Mouse (Mus musculus) forebrain, postnatal 0 days (tissue): ENCODE data around the gene Hectd2. TPM values are rescaled to one million over a fixed set of nuclear protein-coding genes. Genes with fewer than 3 reads are reported as not detected.
A peak's percentile ranks its signal among the peaks of the same experiment; 100 is the strongest.

Experiments used
- ATAC-seq: fragments of 200-750 bp; cut with Nextera tagmentation; 2 replicates; pipeline ENCODE4 v1.8.0; 2017; ENCODE audit warnings: mild to moderate bottlenecking, moderate library complexity
- DNase-seq: peaks from one replicate; pipeline ENCODE4 v3.0.0-alpha.2; 2015
- H3K27ac ChIP-seq: fragments of 300-500 bp; sonication (generic); 2 replicates; pipeline ENCODE4 v1.5.1; 2014; ENCODE audit warnings: low read depth, mild to moderate bottlenecking, antibody characterized with exemption, low read length, moderate library complexity, mixed read lengths
- H3K27me3 ChIP-seq: fragments of 300-500 bp; sonication (generic); 2 replicates; pipeline ENCODE4 v1.6.1; 2014; ENCODE audit warnings: mild to moderate bottlenecking, low read length, mixed read lengths; ENCODE audit not compliant: insufficient read depth
- H3K36me3 ChIP-seq: fragments of 300-500 bp; sonication (generic); 2 replicates; pipeline ENCODE4 v1.6.1; 2014; ENCODE audit warnings: mild to moderate bottlenecking, moderate library complexity; ENCODE audit not compliant: insufficient read depth
- H3K4me1 ChIP-seq: fragments of 300-500 bp; sonication (generic); 2 replicates; pipeline ENCODE4 v1.6.1; 2014; ENCODE audit warnings: antibody characterized with exemption; ENCODE audit not compliant: insufficient read depth
- H3K4me2 ChIP-seq: fragments of 300-500 bp; sonication (generic); 2 replicates; pipeline ENCODE4 v1.6.1; 2014; ENCODE audit warnings: low read depth, mild to moderate bottlenecking, moderate library complexity
- H3K4me3 ChIP-seq: fragments of 300-500 bp; sonication (generic); 2 replicates; pipeline ENCODE4 v1.5.1; 2014; ENCODE audit warnings: low read depth, low read length, mixed read lengths
- H3K9ac ChIP-seq: fragments of 300-500 bp; sonication (generic); 2 replicates; pipeline ENCODE4 v1.6.1; 2014; ENCODE audit warnings: mild to moderate bottlenecking
- H3K9me3 ChIP-seq: fragments of 300-500 bp; sonication (generic); 2 replicates; pipeline ENCODE4 v1.6.1; 2016; ENCODE audit warnings: low read length
- CTCF ChIP-seq: sonication (generic); IDR thresholded peaks from 2 replicates; pipeline ENCODE4 v1.5.1; 2016; ENCODE audit warnings: antibody characterized with exemption, control low read depth, low read depth
- WGBS: fragments of 180-500 bp; shearing (Covaris S2); extraction: QIAGEN DNeasy Blood & Tissue Kit; methylation state at CpG from one replicate; pipeline ENCODE4 v1.1.7; 2014; 5-methylcytosine and 5-hydroxymethylcytosine counted together
- polyA plus RNA-seq: library from polyadenylated mRNA; unstranded; fragments of >200 nt; fragmentation: Nextera tagmentation; extraction: Ambion mirVana; gene quantifications from 2 replicates; pipeline ENCODE4 v1.2.1, GENCODE M21; 2015
- total RNA-seq: library from RNA; depleted of rRNA; stranded (reverse); fragments of >200 nt; gene quantifications from 2 replicates; pipeline ENCODE4 v1.2.3, GENCODE M21; 2014

The Hectd2 gene
- total and polyA plus RNA-seq, 2 experiments from 2014 or later, result 6.7 to 28.6 TPM

DNA sequence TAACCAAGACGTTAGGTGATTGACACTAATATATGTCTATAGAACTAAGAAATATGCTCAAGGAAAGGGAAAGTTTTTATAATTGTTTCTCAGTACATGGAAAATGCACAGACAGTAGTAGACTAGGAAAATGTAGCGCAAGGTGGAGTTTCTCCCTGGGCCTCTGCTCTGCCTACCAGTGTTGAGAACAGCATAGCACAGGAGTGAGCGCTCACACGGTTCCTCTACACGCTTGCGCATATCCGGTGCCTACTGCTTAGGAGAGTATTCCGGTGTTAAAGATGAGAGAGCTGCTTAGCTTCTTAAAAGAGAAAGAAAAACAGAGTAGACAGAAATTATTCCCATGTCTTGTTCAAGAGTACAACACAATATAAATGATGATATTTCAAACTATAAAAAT lies 47.4 kb downstream of the Hectd2 start:
- H3K4me2 ChIP-seq, result no peak overlapping the region
- H3K27ac ChIP-seq, result no peak overlapping the region
- 92% methylated on average over 8 of the region's 8 CpGs for WGBS
- no peak for TF ChIP-seq CTCF
- H3K9me3 ChIP-seq, result no peaks in the 10 kb centered on the region
- H3K27me3 ChIP-seq, result no peaks in the 10 kb centered on the region
- H3K9ac ChIP-seq, result no peak overlapping the region
- no peak overlapping the region for H3K4me3 ChIP-seq
- DNase-seq, result no peak
- no peaks in the 10 kb centered on the region for H3K4me1 ChIP-seq
- peaks cover 4% of the 10 kb centered on the region for H3K36me3 ChIP-seq
- no peak for ATAC-seq

DNA sequence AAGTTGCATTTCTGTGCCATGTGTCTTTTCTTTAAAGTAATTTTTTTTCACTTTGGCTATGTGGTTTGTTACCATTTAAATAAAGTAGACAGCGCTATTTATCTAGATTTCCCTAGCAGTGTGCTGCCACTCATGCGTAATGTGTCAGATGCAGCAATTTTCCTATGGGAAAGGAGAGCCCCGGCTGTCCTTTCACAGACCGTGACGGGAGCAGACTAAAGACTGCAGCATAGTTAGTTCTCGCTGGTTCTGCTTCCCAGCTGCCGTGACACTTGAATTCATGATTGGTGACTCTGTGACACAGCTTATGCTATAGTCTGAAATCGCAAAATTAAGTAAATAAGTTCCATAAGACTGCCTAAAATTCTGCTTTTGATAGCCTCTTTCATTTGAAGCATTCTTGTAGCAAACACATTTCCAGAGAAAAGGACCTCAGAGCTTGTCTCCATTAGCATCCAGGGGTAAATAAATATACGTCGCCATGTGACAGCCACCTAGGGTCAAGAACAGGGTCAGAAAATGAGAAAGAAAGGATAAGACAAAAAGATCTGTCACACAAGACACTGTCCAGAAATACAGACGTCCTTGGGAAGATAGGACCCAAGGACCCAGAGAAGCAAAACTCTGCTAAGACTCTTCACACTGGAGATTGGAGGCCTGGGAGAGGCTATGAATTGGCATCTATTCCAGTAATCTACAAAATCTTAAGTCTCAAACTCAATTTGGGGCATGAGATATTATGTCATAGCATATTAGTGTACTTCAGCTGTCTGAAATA lies 48.3 kb downstream of the Hectd2 start:
- Histone ChIP-seq H3K4me1 (no peaks in the 10 kb centered on the region), H3K4me3 (no peak overlapping the region), H3K27ac (no peak overlapping the region), H3K4me2 (no peak overlapping the region), H3K27me3 (no peaks in the 10 kb centered on the region), H3K36me3 (peaks cover 4% of the 10 kb centered on the region), H3K9me3 (no peaks in the 10 kb centered on the region), H3K9ac (no peak overlapping the region)
- no peak for TF ChIP-seq CTCF
- DNase-seq, result no peak
- WGBS, result 63% methylated on average over 11 of the region's 11 CpGs
- ATAC-seq, result no peak

DNA sequence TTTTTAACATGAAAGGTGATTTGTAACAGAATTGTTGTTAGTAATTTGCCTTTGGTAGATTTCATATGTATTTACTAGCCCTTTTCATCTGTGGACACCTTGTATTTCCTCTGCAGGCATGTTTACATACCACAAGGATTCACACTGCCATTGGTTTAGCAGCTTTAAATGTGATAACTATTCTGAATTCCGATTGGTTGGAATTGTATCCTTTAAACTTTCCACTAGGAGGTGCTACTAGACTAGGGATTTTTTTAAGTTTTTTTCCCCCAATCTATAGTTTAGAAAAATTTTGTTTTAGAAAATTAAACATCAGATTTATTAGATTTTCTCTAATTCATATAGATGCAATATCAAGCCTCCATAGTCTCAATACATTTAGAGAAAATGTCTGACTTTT lies 51.8 kb downstream of the Hectd2 start:
- Histone ChIP-seq H3K27ac (no peak overlapping the region), H3K27me3 (no peaks in the 10 kb centered on the region), H3K4me3 (no peak overlapping the region), H3K36me3 (peaks cover 4% of the 10 kb centered on the region), H3K9me3 (no peaks in the 10 kb centered on the region), H3K9ac (no peak overlapping the region), H3K4me2 (no peak overlapping the region), H3K4me1 (no peaks in the 10 kb centered on the region)
- 39% methylated on average over 1 of the region's 1 CpGs for WGBS
- peak; percentile 31 for TF ChIP-seq CTCF
- no peak for DNase-seq
- ATAC-seq, result no peak

DNA sequence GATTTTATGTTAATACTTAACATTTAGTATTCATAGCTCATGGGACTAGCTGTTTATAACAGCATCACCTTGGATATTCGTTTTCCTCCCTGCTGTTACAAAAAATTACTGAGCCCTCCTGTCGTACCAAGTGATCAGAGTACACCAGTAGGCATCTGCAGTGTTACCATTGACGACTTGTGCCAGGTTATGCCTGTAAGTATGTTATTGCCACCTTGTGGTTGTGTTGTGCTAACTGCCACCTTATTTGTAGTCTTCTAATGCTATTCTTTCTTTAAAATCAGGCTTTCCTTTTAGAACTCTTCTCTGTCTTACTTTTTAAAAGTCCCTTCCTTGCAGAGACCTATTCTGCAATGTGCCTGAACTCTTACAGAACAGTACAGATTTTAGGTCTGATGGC lies 54.8 kb downstream of the Hectd2 start:
- TF ChIP-seq CTCF, result peak; percentile 55
- H3K36me3 ChIP-seq, result peaks cover 4% of the 10 kb centered on the region
- no peak overlapping the region for H3K4me3 ChIP-seq
- no peak overlapping the region for H3K4me2 ChIP-seq
- DNase-seq, result peak; percentile 25
- 42% methylated on average over 3 of the region's 3 CpGs for WGBS
- H3K9me3 ChIP-seq, result no peaks in the 10 kb centered on the region
- H3K9ac ChIP-seq, result no peak overlapping the region
- H3K27ac ChIP-seq, result no peak overlapping the region
- no peaks in the 10 kb centered on the region for H3K4me1 ChIP-seq
- no peaks in the 10 kb centered on the region for H3K27me3 ChIP-seq
- no peak for ATAC-seq

DNA sequence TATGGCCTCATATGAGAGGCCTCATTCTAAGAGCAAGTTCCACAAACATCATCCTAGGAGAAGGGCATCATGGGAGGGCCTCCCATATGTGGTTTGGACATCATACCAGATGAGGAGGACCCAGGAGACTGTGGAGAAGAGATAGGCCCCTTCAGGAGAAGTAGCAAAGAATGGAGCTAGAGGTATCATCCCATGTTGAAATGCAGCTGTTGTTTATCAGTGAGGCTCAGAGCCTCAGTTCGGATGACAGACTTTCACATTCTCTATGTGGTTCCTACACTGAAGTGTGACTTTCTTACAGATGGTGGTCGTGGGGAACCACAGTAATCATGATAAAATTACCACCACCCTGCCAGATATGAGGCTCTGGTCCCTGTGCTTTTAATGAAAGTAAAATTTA lies 55.9 kb downstream of the Hectd2 start:
- Histone ChIP-seq H3K9ac (no peak overlapping the region), H3K9me3 (no peaks in the 10 kb centered on the region), H3K4me3 (no peak overlapping the region), H3K36me3 (peaks cover 3% of the 10 kb centered on the region), H3K4me1 (no peaks in the 10 kb centered on the region), H3K4me2 (no peak overlapping the region), H3K27ac (no peak overlapping the region), H3K27me3 (no peaks in the 10 kb centered on the region)
- no peak for ATAC-seq
- WGBS, result 73% methylated on average over 2 of the region's 2 CpGs
- TF ChIP-seq CTCF, result no peak
- DNase-seq, result no peak

DNA sequence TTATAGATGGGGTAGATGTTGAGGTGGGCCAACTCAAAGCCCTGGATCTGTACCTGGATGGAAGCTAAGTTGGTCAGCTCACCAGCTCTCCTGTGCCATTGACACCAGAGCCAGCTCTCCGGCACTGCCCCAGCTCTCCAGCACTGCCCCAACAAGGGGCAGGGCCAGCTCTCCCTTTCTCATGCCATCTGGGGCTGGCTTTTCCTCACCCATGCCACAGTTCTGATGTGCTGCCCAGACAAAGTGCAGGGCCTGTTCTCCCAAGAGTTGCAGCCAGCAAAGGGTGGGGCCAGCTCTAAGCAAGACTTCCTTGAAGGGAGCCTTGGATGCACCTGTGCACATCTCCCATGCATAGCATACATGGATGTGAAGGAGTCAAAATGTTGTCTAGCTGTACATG lies 71.5 kb downstream of the Hectd2 start:
- H3K4me1 ChIP-seq, result no peaks in the 10 kb centered on the region
- TF ChIP-seq CTCF, result no peak
- DNase-seq (no peak), ATAC-seq (no peak)
- no peaks in the 10 kb centered on the region for H3K27me3 ChIP-seq
- H3K36me3 ChIP-seq, result no peaks in the 10 kb centered on the region
- 0 out of 2 replicates have a peak, but pooled peaks cover 3% of the 10 kb centered on the region for H3K9me3 ChIP-seq
- H3K27ac ChIP-seq, result no peak overlapping the region
- H3K9ac ChIP-seq, result no peak overlapping the region
- 95% methylated on average over 1 of the region's 1 CpGs for WGBS
- no peak overlapping the region for H3K4me2 ChIP-seq
- H3K4me3 ChIP-seq, result no peak overlapping the region

DNA sequence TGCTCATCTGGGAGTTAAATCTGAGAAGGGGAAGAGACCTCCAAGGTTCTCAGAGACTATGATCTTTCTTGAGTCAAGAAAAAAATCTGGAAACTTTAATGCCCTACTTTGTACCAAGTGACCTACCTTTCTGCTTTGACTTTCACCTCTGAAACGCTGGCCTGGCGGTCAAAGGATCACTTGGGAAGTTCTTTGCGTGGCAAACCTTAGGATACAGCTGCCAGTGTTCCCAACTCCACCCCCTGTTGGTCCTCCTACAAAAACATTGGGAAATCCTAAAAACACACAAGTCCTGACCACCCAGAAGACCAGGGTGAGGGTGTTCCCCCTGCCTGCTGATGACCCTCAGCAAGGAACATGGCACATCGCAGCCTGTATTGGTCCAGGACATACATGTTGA lies 72.4 kb downstream of the Hectd2 start:
- H3K27ac ChIP-seq, result no peak overlapping the region
- H3K9ac ChIP-seq, result no peak overlapping the region
- H3K27me3 ChIP-seq, result no peaks in the 10 kb centered on the region
- no peak overlapping the region for H3K4me3 ChIP-seq
- no peaks in the 10 kb centered on the region for H3K4me1 ChIP-seq
- DNase-seq (no peak), ATAC-seq (no peak)
- H3K36me3 ChIP-seq, result no peaks in the 10 kb centered on the region
- TF ChIP-seq CTCF, result no peak
- WGBS, result 87% methylated on average over 4 of the region's 4 CpGs
- 0 out of 2 replicates have a peak, but pooled peaks cover 3% of the 10 kb centered on the region for H3K9me3 ChIP-seq
- H3K4me2 ChIP-seq, result no peak overlapping the region
